Mouse (Mus musculus) erythroid progenitor cell, adult 5-6 weeks (primary cell): ENCODE data around the gene Tgfb2. TPM values are rescaled to one million over a fixed set of nuclear protein-coding genes. Genes with fewer than 3 reads are reported as not detected.

ENCODE experiments used
- ATAC-seq: replicated peaks from 2 replicates; pipeline ENCODE4 v1.8.0; 2016; ENCODE audit warnings: moderate number of reproducible peaks, mild to moderate bottlenecking, moderate TSS enrichment, inconsistent platforms; ENCODE audit not compliant: poor library complexity, low FRiP score, severe bottlenecking
- total RNA-seq, 2 experiments: library from RNA; stranded (forward) in 1 of 2; stranded (reverse) in 1 of 2; fragments of 150-400 nt in 1 of 2; fragments of 186-747, 209-891 nt in 1 of 2; gene quantifications; 2 replicates each; pipeline versions ENCODE4 v1.2.3 to v1.2.4; 2015 to 2017; ENCODE audit warnings: low replicate concordance in 2 of 2

Tgfb2 gene
- total RNA-seq (2015; ENCODE audit: low replicate concordance), result not detected in 2 replicates
- not detected in 2 replicates for total RNA-seq (2017; ENCODE audit: low replicate concordance)

- no peak for ATAC-seq
These were observed at the start of gene Tgfb2 for GRCm38 (mm10) chr1:186705915-186706248. Gene Tgfb2, minus strand, starts transcription at chr1:186705989.

DNA sequence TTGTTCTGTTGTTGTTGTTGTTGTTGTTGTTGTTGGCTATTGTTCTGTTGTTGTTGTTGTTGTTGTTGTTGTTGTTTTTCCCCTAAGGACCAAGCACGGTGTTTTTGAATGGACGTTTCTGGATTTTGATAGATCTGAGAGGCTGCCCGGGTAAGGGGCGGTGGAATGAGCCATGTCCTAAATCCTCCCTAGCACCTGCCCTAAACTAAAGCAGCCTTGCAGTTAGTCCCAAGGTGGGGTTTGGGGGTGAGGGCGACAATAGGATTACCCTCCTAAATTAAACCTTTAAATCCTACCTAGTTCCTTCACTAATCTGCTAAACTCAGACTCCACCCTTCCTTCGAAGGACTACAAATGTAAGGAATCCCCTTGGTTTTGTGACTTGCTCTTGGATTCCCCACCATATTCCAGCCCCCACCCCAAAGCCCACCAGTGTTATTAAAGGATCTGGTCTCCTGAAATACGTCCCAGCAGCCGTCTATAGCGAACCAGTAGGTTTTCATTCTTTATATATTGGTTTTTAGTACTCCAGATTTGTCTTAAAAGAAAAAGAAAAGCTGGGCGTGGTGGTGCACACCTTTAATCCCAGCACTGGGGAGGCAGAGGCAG, 44.0 kb upstream of the Tgfb2 start:
- no peak for ATAC-seq

DNA sequence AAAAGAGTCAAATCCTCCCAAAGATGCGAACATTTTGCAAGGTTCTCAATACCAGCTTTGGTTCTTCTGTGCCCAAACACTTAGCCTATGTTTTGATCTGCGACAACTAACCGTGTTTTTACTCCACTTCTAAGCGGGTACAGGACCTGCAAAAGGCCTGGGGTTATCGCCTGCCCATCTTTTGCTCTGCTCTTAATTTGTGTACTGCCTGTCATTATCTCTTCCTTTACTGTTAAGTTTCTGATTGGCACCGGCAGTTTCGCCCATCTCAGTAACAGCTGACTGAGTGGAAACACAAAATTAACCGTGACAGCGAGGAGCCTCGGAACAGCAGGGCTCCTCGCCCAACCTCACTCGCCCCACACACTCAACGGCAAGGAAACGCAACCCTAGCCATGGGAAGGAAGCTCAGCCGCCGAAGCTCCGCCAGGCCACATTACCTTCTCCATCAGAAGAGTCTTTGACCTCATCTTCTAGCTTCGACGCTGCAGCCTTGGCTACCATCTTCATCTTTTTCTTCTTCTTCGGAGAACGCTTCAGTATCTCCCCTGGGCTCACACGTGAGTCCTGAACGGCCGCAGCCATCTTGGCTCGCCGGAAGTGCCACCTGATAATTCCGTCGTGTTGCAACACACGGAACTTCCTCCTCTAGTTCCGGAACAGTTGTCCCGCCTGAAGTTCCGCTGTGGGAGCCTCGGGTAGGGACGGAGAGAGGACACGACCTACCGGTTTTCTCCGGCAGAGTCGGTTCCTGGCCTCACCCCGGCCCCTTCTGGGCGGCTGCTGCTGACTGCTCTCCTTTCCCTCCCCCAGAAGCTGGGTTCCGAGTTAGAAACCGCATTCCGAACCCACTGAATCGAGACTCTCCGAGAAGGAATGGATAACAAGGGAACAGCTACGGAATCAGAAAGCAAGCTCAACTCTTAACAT, 43.2 kb upstream of the Tgfb2 start, which contains the start of gene Rrp15:
Rrp15 (minus strand) TSS at position 635 of the 930 bp plus-strand sequence.
- ATAC-seq, result peak; percentile 84

DNA sequence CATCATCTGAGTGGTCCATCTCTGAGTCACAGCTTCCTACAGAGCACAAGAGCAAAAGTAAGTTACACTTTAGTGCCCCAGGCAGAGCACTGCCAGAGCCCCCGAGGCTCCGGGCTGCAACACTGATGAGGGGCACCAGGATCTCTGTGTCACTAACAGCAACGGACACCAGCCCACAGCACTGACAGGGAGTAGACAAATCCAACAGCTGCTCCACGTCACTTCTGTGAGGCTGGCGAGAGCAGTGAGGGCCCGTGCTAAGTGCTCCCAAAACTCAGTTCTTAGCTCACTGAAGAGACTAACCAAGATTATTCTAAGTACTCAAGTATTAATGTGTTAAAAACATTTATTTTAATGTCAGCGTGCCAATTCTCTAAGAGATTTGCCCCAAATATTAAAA, 34.0 kb upstream of the Tgfb2 start:
- no peak for ATAC-seq

DNA sequence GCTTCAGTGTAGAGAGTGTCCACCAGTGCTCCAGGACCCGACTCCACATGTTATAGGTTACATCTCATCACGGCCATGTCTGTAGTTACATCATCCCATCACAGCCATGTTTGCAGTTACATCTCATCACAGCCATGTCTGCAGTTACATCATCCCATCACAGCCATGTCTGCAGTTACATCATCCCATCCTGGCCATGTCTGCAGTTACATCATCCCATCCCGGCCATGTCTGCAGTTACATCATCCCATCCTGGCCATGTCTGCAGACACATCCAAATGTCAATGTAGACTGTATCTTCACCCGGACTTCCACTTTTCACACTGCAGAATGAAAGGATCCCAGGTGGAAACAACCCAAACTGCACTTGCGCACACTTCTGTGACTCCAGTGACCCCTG, 29.7 kb upstream of the Tgfb2 start:
- no peak for ATAC-seq

- no peak for ATAC-seq
These were observed 27.3 kb upstream of the Tgfb2 start for GRCm38 (mm10) chr1:186733052-186733451.

- no peak for ATAC-seq
These were observed 23.0 kb upstream of the Tgfb2 start for GRCm38 (mm10) chr1:186728778-186729177.

GRCm38 (mm10) chr1:186726117-186726516, 20.3 kb upstream of the Tgfb2 start:
- no peak for ATAC-seq

- no peak for ATAC-seq
These were observed 16.5 kb upstream of the Tgfb2 start for GRCm38 (mm10) chr1:186722299-186722698.

- peak; percentile 66 for ATAC-seq
These were observed 16.1 kb upstream of the Tgfb2 start for GRCm38 (mm10) chr1:186721846-186722245.

DNA sequence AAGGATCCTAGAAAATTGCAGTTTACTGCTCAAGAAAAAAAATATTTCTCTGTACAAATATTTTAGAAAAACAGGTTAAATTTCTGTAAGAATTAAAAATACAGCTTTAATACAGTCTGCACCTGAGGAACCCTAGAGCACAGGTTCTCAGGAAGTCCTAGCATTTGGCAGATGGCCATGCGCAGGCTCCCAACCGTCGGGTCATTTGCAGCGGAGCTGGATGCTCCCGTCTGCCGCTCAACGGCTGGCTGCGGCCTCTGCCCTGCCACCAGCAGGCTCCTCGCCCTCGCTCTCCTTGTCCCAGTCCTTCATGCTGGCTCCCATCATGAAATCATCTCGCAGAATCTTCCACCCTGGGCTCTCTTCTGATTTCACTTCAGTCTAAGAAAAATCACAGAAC, 15.4 kb upstream of the Tgfb2 start:
- ATAC-seq, result no peak

DNA sequence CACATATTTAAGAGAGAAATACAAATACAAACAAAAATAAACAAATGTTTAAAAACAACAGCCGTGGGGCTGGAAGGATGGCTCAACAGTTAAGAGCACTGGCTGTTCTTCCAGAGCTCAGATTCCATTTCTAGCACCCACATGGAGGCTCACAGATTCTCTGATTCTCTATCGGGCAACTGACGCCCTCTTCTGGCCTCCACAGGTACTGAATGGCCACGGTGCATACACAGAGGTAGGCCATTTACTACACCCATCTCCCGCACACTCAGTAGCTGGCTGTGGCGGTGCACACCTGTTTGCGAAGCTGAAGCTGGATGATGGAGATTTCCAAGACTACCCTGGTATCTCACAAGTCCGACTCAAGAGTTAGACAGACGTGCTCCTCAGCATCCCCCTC, 13.9 kb upstream of the Tgfb2 start:
- no peak for ATAC-seq

GRCm38 (mm10) chr1:186718881-186719280, 13.1 kb upstream of the Tgfb2 start:
- ATAC-seq, result no peak

DNA sequence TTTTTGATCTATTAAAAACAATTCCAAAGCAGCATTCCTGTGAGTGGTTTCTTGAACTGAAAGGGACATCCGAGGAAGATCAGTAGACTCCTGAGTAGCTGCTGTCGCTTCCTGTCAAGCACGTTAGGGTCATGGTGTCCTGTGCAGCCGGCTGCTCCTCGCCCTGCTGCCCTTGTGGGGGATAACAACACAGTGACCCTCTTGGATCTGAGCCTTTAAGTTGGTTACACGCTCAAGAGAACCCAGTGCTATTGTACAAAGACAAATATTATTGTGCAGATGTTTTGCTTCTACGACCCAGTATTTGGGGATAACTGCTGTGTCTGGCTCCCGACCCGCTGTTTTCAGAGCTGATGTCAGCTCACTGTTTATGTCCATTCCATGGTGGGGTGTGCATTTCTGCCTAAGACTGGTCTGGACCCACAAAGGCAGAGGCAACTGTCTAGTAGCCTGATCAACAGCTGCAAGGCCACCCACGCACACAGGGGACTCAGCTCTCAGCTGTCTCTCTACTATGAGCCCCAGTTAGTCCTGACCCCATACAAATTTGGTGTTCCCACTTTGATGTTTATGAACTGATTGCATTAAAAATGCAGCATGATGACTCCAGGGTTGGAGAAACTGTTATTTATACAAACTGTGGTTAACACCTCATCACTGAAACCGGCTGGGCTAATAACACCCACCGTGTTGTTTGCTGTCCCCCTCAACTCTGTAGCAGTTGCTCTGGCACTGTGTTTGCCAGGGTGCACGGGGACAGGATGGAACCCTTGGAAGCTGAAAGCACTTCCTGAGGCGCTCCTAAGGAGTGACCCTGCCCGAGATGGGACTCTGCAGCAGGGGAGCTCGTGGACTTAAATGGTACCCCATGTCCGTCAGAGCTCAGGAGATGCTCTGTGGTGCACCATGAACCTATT, 9.4 kb upstream of the Tgfb2 start:
- ATAC-seq, result no peak

DNA sequence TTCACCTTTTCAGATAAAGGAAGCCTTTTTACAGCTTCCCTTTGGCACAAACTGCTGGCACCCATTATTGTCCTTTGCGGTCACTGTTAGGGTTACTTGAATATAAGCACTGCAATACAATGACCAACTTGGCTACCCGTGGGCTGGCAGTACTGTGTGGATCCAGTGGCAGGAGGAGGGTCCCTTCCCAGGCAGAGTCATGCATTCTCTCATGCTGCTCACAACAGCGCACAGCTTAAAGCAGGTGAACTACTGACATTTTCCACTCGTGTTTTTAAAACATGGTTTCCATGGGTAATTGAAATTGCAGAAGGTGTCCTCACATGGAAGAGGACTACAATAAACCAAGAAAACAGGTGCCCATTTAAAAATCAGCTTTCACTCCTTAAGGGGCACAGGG, 8.4 kb upstream of the Tgfb2 start:
- ATAC-seq, result no peak

DNA sequence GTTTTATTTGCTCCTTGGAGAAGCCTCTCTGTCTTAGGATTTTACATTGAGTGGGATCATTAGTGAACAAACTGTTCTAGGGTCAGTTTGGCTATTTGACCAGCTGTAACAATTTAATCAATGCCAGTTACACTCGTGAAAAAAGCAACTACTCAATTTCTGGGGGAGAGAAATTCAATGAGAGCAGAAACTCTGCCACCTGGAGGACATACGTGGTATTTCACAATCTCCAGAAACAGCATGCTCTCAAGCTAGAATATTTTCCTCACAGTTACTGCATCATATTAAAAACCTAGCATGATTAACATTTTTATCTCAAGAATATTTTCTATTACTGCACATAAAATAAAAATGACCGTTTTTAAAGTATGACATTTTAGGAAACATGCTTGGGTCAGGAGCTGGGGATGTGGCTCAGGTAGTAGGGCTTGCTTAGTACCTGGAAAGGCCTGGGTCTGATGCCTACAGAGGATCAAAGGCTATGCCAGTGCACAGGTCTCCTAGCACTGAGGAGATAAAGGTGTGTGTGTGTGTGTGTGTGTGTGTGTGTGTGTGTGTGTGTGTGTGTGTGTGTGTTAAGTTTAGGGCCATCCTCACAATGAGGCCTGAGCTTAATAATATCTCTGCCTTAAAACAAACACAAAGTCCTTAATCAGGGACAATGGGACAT, 7.1 kb upstream of the Tgfb2 start:
- ATAC-seq, result no peak

DNA sequence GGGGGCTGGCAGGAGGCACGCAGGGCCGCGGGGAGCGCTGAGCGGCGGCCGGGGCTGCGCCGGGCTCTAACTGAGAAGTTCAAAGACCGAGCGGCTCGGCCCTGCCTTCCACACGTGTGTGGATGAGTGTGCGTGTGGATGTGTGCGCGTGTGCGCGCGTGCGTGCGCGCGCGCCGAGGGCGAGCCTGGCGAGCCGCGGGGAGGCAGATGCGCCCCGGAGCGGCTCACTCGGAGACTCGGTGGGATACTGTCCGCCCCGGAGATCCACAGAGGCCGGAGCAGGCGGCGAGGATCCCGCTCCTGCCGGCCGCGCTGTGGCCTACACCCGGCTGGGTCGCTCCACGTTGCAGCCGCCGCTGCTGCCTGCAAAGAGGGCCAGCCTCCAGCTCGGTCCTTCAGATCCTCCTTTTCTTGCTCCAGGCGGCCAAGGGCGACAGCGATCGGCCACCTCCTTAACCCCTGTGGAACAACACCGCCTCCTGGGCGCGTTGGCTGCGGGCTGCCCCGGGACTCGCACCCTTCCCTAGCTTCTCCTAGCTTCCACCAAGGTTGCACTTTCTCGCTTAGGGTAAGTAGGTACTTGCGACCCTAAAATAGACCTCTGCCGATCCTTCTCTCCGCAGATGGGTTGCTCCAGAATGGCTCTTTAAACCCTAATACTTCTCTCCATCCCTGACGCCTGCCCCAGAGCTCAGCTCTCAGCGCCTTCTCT, 430 bp downstream of the Tgfb2 start:
- ATAC-seq, result no peak

DNA sequence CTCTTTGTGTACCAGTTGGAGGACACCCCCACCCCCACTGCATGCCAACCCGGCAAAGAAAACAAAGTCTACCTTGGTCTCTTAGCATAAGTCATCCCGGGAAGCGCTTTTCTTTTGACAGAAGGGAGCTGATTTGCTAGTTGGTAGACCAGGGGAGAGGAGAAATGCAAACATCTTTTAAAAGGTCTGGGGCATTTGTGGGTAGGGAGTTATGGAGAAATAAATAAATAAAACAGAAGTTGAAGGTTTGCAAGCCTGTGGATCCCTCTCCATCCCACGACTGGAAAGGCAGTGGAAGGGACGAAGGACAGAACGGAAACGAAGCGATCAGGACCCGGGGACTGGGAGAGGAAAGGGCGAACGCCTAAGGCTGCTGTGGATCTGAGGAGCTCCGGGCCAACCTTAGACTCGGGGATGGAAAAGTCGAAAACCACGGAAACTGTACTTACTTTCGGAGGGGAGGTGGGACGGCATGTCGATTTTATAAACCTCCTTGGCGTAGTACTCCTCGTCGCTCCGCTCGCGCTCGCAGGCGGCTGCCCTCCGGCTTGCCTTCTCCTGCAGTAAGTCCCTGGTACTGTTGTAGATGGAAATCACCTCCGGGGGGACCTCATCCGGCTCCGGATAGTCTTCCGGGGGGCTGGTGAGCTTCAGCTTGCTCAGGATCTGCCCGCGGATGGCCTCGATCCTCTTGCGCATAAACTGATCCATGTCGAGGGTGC, 1.6 kb downstream of the Tgfb2 start:
- no peak for ATAC-seq
